Mouse (Mus musculus) lung, embryonic 16.5 days (tissue): ENCODE measurements around the gene Traf3. TPM values are rescaled to one million over a fixed set of nuclear protein-coding genes. Genes with fewer than 3 reads are reported as not detected.

ENCODE experiments used
- ATAC-seq: fragments of 200-750 bp; cut with Nextera tagmentation; 2 replicates; pipeline ENCODE4 v1.8.0; 2017; ENCODE audit warnings: low read depth, mild to moderate bottlenecking, moderate library complexity
- H3K27ac ChIP-seq: fragments of 300-500 bp; sonication (generic); 2 replicates; pipeline ENCODE4 v1.5.1; 2014; ENCODE audit warnings: mild to moderate bottlenecking, control low read depth, low read length
- H3K27me3 ChIP-seq: fragments of 300-500 bp; sonication (generic); 2 replicates; pipeline ENCODE4 v1.6.1; 2014; ENCODE audit warnings: low read depth, low read length, mixed read lengths; ENCODE audit not compliant: control insufficient read depth, insufficient read depth
- H3K36me3 ChIP-seq: fragments of 300-500 bp; sonication (generic); 2 replicates; pipeline ENCODE4 v1.6.1; 2014; ENCODE audit warnings: low read length; ENCODE audit not compliant: control insufficient read depth, insufficient read depth
- H3K4me1 ChIP-seq: fragments of 300-500 bp; sonication (generic); replicated peaks from 2 replicates; pipeline ENCODE4 v1.6.1; 2014; ENCODE audit warnings: low read length, mixed read lengths; ENCODE audit not compliant: control insufficient read depth, insufficient read depth
- H3K4me2 ChIP-seq: fragments of 300-500 bp; sonication (generic); 2 replicates; pipeline ENCODE4 v1.6.1; 2014; ENCODE audit warnings: low read depth, low read length, control low read depth
- H3K4me3 ChIP-seq: fragments of 300-500 bp; sonication (generic); 2 replicates; pipeline ENCODE4 v1.5.1; 2014; ENCODE audit warnings: mild to moderate bottlenecking, low read length, control low read depth
- H3K9ac ChIP-seq: fragments of 300-500 bp; sonication (generic); 2 replicates; pipeline ENCODE4 v1.6.1; 2014; ENCODE audit warnings: low read length, control low read depth
- H3K9me3 ChIP-seq: fragments of 300-500 bp; sonication (generic); 2 replicates; pipeline ENCODE4 v1.6.1; 2016; ENCODE audit warnings: low read length; ENCODE audit not compliant: control insufficient read depth
- WGBS: fragments of 180-500 bp; shearing (Covaris S2); extraction: QIAGEN DNeasy Blood & Tissue Kit; methylation state at CpG from one replicate; pipeline ENCODE4 v1.1.7; 2014; 5-methylcytosine and 5-hydroxymethylcytosine counted together
- polyA plus RNA-seq: library from polyadenylated mRNA; unstranded; fragments of >200 nt; fragmentation: Nextera tagmentation; extraction: Ambion mirVana; gene quantifications from 2 replicates; pipeline ENCODE4 v1.2.1, GENCODE M21; 2015

The Traf3 gene
- polyA plus RNA-seq, 1 experiment from 2014 or later: 7.7 TPM

DNA sequence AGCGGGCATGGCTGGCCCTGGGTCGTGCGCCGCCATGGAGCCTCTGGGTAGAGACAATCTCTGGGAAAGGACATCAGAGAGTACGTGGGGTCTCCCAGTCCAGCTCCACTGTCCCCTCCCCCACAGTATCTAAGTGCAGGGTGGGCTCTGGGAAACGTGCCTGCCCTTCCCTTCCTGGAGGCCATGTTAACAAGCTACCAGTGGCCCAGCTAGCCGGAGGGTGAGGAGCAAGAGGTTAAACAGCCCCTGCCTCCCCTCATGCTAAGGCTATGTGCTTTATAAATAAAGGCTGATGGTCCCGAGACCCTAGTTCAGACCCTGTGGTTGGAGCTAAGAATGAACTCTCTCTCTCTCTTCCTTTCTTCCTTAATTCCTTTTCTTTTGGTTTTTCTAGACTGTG lies 105.8 kb downstream of the Traf3 start:
- ATAC-seq: no peak
- Histone ChIP-seq H3K4me3 (no peak overlapping the region), H3K36me3 (no peaks in the 10 kb centered on the region), H3K9ac (no peak overlapping the region), H3K4me1 (peaks cover 21% of the 10 kb centered on the region), H3K9me3 (no peaks in the 10 kb centered on the region), H3K27ac (no peak overlapping the region), H3K27me3 (peaks cover 74% of the 10 kb centered on the region), H3K4me2 (no peak overlapping the region)
- 13% methylated on average over 8 of the region's 8 CpGs for WGBS

DNA sequence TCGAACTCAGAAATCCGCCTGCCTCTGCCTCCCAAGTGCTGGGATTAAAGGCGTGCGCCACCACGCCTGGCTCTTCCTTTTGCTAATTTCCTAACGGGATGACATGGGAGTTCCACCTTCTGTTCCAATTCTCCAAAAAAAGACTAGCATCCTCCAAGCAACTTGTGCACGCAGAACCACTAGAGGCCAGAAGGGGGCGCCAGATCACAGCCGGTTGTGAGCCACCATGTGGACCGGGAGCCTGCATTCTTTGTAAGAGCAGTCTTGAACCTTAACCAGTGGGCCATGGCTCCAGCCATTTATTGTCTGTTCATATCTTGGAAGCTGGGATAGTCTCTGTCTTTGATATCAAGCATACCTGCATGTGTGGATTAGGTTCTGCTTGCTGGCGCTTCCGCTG lies 106.2 kb downstream of the Traf3 start:
- H3K36me3 ChIP-seq: no peaks in the 10 kb centered on the region
- H3K9ac ChIP-seq: no peak overlapping the region
- no peak overlapping the region for H3K4me2 ChIP-seq
- no peak overlapping the region for H3K27ac ChIP-seq
- peaks cover 21% of the 10 kb centered on the region for H3K4me1 ChIP-seq
- 20% methylated on average over 12 of the region's 12 CpGs for WGBS
- no peak overlapping the region for H3K4me3 ChIP-seq
- no peak for ATAC-seq
- no peaks in the 10 kb centered on the region for H3K9me3 ChIP-seq
- peaks cover 77% of the 10 kb centered on the region for H3K27me3 ChIP-seq

DNA sequence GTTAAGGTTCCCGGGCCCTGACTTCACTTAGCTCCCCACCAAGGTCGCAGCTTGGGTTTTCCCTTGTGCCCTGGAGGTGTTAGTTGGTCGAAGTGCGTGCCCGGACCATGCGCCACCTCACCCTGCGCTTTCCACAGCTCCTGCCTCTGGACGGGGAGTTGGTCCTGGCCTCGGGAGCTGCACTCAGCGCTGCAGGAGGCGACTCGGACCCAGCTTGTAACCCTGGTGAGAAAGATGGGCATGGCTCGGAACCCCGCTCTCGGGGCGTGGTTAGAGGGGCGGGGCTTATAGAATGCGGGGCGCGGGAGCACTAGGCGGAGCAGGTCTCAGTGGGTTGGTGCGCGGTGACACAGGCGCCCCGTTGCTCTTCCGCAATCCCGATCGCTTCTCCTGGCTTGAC lies 107.8 kb downstream of the Traf3 start:
- H3K9me3 ChIP-seq: peaks cover 2% of the 10 kb centered on the region
- H3K4me3 ChIP-seq: peak overlapping the region; percentile 47
- no peaks in the 10 kb centered on the region for H3K36me3 ChIP-seq
- H3K4me1 ChIP-seq: peaks cover 21% of the 10 kb centered on the region
- peaks cover 77% of the 10 kb centered on the region for H3K27me3 ChIP-seq
- no peak overlapping the region for H3K9ac ChIP-seq
- H3K4me2 ChIP-seq: peak overlapping the region; percentile 73
- ATAC-seq: no peak
- no peak overlapping the region for H3K27ac ChIP-seq
- WGBS: 2% methylated on average over 28 of the region's 28 CpGs

DNA sequence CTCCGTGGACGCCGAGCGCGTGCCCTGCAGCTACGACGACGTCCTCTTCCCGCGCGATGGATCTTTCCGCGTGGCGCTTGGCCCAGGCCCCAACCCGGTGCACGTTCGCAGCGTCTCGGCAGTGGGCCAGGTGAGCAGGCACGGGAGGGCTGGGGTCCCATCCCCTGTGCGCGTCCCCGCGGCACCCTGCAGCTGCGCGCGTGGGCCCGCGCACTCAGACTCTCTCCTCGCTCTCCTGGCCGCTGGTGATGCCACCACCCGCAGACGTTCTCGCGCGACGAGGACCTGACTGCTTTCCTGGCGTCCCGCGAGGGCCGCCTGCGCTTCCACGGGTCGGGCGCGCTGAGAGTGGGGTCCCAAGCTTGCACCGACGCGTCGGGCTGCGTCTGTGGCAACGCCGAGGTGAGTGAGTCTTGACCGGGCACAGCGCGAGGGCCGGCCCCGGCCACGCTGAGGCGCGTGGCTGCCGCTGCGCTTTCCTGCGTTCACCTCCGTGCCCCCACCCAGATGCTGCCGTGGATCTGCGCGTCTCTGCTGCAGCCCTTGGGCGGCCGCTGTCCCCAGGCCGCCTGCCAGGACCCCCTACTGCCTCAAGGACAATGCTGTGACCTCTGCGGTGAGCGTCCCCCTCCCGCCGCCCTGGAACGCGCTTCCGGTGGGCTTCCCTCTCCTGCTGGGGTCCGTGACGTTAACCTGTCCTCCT lies 108.4 kb downstream of the Traf3 start:
- Histone ChIP-seq H3K9me3 (peaks cover 4% of the 10 kb centered on the region), H3K9ac (0 out of 2 replicates have a peak overlapping the region, but pooled peaks have one; percentile 41), H3K27ac (no peak overlapping the region), H3K4me3 (peak overlapping the region; percentile 47), H3K27me3 (peaks cover 75% of the 10 kb centered on the region), H3K36me3 (no peaks in the 10 kb centered on the region), H3K4me2 (peak overlapping the region; percentile 73), H3K4me1 (peaks cover 21% of the 10 kb centered on the region)
- no peak for ATAC-seq
- 2% methylated on average over 74 of the region's 80 CpGs for WGBS

DNA sequence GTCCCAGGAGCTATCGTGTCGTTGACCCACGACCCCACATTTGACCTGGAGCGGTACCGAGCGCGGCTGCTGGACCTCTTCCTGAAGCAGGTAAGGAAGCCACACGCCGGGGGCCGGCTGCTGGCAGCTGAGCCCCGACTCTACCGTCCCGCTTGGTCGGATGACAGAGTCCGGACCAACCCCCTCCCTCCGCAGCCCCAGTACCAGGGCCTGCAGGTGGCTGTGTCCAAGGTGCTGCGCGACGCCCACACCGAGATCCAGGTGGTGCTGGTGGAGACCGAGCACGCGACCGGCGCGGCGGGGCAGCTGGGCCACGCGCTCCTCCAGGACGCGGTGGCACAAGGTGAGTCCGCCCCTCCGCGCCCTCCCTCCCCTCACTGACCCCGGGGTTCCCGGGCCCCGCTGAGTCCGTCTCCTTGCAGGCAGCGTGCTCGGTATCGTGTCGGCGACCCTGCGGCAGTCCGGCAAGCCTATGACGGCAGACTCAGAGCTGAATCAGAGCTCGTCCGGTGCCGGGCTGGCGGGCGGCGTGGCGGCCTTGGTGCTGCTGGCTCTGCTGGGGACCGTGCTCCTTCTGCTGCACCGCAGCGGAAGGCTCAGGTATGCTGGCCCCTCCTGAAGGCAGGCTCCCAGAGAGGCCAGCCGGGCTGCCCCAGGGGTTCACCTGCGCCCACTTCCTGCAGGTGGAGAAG lies 109.1 kb downstream of the Traf3 start:
- peaks cover 4% of the 10 kb centered on the region for H3K9me3 ChIP-seq
- peak overlapping the region; percentile 47 for H3K4me3 ChIP-seq
- H3K4me2 ChIP-seq: peak overlapping the region; percentile 73
- H3K9ac ChIP-seq: peak overlapping the region; percentile 41; the same call in 1 of the 2 replicates
- H3K4me1 ChIP-seq: peaks cover 21% of the 10 kb centered on the region
- under 1% methylated on average over 58 of the region's 58 CpGs for WGBS
- no peaks in the 10 kb centered on the region for H3K36me3 ChIP-seq
- peaks cover 68% of the 10 kb centered on the region for H3K27me3 ChIP-seq
- ATAC-seq: 0 out of 2 replicates have a peak, but pooled peaks have one; percentile 13
- no peak overlapping the region for H3K27ac ChIP-seq

DNA sequence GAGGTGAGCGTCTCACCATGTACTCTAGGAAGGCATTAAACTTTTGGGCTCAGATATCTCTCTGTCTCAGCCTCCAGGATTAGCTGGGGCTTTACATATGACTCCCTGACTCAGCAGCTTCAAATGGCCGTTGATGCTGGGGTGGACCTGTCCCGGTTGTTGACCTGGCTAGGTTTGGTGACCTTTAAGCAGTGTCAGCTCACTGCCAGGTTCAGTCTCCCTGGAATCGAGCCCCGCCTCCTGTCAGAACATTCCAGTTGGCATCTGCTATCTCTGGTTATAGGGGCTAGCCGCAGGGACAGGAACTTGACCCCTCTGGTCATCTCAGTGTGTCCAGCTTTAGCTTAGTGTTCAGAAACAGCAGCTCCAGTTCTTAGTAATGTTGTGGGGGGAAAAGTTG lies 110.2 kb downstream of the Traf3 start:
- no peak overlapping the region for H3K9ac ChIP-seq
- no peak for ATAC-seq
- H3K4me3 ChIP-seq: no peak overlapping the region
- H3K27ac ChIP-seq: no peak overlapping the region
- no peaks in the 10 kb centered on the region for H3K36me3 ChIP-seq
- peaks cover 4% of the 10 kb centered on the region for H3K9me3 ChIP-seq
- WGBS: 37% methylated on average over 6 of the region's 6 CpGs
- no peak overlapping the region for H3K4me2 ChIP-seq
- H3K4me1 ChIP-seq: peaks cover 19% of the 10 kb centered on the region
- peaks cover 57% of the 10 kb centered on the region for H3K27me3 ChIP-seq

DNA sequence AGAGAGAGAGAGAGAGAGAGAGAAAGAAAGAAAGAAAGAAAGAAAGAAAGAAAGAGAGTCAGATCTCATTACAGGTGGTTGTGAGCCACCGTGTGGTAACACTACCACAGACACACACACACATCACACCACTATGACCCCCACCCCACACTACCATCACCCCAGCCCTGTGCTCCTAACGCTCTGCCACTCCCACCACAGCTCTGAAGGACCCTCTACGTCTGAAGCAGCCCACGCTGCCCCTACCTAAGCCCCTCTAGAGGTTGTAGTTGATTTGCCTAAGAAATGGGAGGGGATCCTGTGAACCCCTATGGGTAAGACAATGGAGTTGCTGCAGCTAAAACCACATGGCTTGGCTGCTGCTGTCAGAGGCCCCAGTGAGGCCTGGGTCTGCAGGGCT lies 117.4 kb downstream of the Traf3 start:
- Histone ChIP-seq H3K27me3 (no peaks in the 10 kb centered on the region), H3K4me3 (no peak overlapping the region), H3K36me3 (no peaks in the 10 kb centered on the region), H3K27ac (no peak overlapping the region), H3K9me3 (peaks cover 4% of the 10 kb centered on the region), H3K4me1 (no peaks in the 10 kb centered on the region; the same call in 1 of the 2 replicates), H3K9ac (no peak overlapping the region), H3K4me2 (no peak overlapping the region)
- 74% methylated on average over 4 of the region's 4 CpGs for WGBS
- no peak for ATAC-seq

DNA sequence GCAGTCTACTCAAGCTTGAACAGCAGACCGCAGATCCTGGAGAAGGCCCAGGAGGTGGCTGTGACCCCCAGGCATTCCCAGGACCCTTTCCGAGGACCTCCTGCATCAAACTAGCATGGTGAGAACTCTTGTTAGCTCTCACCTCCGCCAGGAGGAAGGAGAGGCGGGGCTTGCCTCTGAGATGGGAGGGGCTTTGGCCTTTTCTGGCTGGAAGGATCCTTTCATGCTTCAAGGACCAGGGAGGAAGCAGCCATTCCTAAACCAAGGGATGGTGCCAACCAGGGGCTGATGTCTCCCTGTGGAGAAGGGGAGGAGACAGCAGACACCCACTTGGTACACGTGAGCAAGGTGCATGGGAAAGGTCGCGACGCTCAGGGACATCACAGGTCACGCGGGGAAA lies 118.4 kb downstream of the Traf3 start:
- WGBS: 28% methylated on average over 10 of the region's 10 CpGs
- peak; percentile 59 for ATAC-seq
- Histone ChIP-seq H3K36me3 (no peaks in the 10 kb centered on the region), H3K9me3 (no peaks in the 10 kb centered on the region), H3K27ac (no peak overlapping the region), H3K4me3 (no peak overlapping the region), H3K4me2 (peak overlapping the region; percentile 13; the same call in 1 of the 2 replicates), H3K27me3 (no peaks in the 10 kb centered on the region), H3K4me1 (no peaks in the 10 kb centered on the region; the same call in 1 of the 2 replicates), H3K9ac (no peak overlapping the region)

DNA sequence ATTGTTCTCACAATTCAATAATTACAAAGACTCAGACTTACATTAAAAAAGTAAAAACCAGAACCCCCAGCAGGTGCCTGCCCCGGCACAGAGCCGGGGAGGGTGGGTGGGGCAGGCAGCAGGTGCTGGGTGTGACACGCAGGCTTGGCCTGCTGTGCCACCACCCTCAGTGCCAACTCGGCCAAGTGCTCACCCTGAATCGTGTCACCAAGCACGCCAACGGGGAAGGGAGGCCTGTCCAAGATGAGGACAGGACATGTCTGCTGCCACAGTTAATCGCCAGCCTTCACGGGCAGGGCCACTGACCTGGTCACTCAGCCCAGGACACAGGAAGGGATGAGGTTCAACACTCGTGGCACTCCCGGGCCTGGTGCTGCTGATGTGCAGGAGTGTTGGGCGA lies 126.9 kb downstream of the Traf3 start:
- Histone ChIP-seq H3K4me2 (no peak overlapping the region), H3K4me1 (no peaks in the 10 kb centered on the region), H3K9me3 (no peaks in the 10 kb centered on the region), H3K4me3 (no peak overlapping the region), H3K27me3 (no peaks in the 10 kb centered on the region), H3K27ac (no peak overlapping the region), H3K36me3 (peaks cover 51% of the 10 kb centered on the region), H3K9ac (no peak overlapping the region)
- WGBS: 88% methylated on average over 12 of the region's 12 CpGs
- no peak for ATAC-seq
